Mouse (Mus musculus) forebrain, embryonic 14.5 days (tissue): ENCODE measurements around the gene Capn5. TPM values are rescaled to one million over a fixed set of nuclear protein-coding genes. Genes with fewer than 3 reads are reported as not detected.
"Not testable (repeated sequence)": the region's sequence is repeated elsewhere in the genome, so short reads cannot be mapped to it uniquely, and the experiment has no call there.

Experiments used
- ATAC-seq: fragments of 200-750 bp; cut with Nextera tagmentation; 2 replicates; pipeline ENCODE4 v1.8.0; 2017; ENCODE audit warnings: mild to moderate bottlenecking, moderate library complexity
- DNase-seq: peaks from one replicate; pipeline ENCODE4 v3.0.0-alpha.2; 2015; ENCODE audit warnings: low spot score
- H3K27ac ChIP-seq: fragments of 300-500 bp; sonication (generic); 2 replicates; pipeline ENCODE4 v1.5.1; 2014; ENCODE audit warnings: low read depth, mild to moderate bottlenecking, control low read depth, low read length, moderate library complexity
- H3K27me3 ChIP-seq: fragments of 300-500 bp; sonication (generic); replicated peaks from 2 replicates; pipeline ENCODE4 v1.6.1; 2014; ENCODE audit warnings: low read length, control low read depth, mixed read lengths; ENCODE audit not compliant: control insufficient read depth, insufficient read depth
- H3K36me3 ChIP-seq: fragments of 300-500 bp; sonication (generic); 2 replicates; pipeline ENCODE4 v1.6.1; 2014; ENCODE audit warnings: low read length, control low read depth; ENCODE audit not compliant: control insufficient read depth, insufficient read depth
- H3K4me1 ChIP-seq: fragments of 300-500 bp; sonication (generic); 2 replicates; pipeline ENCODE4 v1.6.1; 2014; ENCODE audit warnings: antibody characterized with exemption, low read length, control low read depth; ENCODE audit not compliant: control insufficient read depth, insufficient read depth
- H3K4me2 ChIP-seq: fragments of 300-500 bp; sonication (generic); 2 replicates; pipeline ENCODE4 v1.6.1; 2014; ENCODE audit warnings: mild to moderate bottlenecking, control low read depth, low read length
- H3K4me3 ChIP-seq: fragments of 300-500 bp; sonication (generic); 2 replicates; pipeline ENCODE4 v1.5.1; 2014; ENCODE audit warnings: low read depth, low read length, control low read depth
- H3K9ac ChIP-seq: fragments of 300-500 bp; sonication (generic); 2 replicates; pipeline ENCODE4 v1.6.1; 2014; ENCODE audit warnings: mild to moderate bottlenecking, low read length, control low read depth, moderate library complexity
- H3K9me3 ChIP-seq: fragments of 300-500 bp; sonication (generic); replicated peaks from 2 replicates; pipeline ENCODE4 v1.6.1; 2016; ENCODE audit warnings: low read length, control low read depth, mixed read lengths; ENCODE audit not compliant: control insufficient read depth
- WGBS: fragments of 180-500 bp; shearing (Covaris S2); extraction: QIAGEN DNeasy Blood & Tissue Kit; methylation state at CpG from one replicate; pipeline ENCODE4 v1.1.7; 2014; 5-methylcytosine and 5-hydroxymethylcytosine counted together
- polyA plus RNA-seq: library from polyadenylated mRNA; unstranded; fragments of >200 nt; fragmentation: Nextera tagmentation; extraction: Ambion mirVana; gene quantifications from 2 replicates; pipeline ENCODE4 v1.2.1, GENCODE M21; 2014

The Capn5 gene
- polyA plus RNA-seq, 1 experiment from 2014 or later: 6.1 TPM

DNA sequence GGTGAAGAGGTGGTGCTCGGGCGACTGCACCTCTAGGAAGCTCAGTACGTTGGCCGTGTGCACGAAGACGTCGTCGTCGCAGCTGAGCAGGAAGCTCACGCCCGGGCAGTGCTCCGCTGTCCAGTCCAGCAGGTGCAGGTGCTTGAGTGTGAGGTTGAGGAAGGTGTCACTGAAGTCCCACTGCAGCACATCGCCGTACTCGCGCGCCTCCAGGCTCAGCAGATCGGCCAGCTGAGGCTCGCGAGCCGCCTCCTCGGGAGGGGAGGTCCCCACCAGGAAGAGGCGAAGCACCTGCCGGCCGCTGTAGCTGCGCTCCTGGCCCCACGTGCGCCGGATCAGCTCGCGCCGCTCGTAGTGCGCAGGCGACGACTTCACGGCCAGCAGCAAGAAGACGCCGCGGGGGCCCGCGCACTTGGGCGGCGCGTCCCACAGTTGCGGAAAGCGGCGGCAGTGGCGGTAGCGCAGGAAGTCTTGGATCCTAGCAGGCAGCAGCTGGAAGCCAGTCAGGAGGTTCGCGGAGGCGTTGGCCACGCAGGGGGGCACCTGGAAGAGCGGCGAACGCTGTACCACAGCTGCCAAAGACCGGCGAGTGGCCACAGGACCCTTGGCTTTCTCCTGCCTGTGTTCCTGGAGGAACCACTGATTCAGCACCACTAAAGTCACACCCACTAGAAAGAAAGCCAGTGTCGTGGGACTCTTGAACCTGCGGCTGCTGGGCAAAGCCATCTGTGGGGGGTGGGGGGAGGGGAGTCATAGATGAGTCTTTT is 16.1 kb upstream of the Capn5 start:
- H3K27ac ChIP-seq: no peak overlapping the region
- H3K9ac ChIP-seq: peak overlapping the region; percentile 54
- WGBS: 2% methylated on average over 59 of the region's 61 CpGs
- peak; percentile 50 for DNase-seq
- no peaks in the 10 kb centered on the region for H3K9me3 ChIP-seq
- peak overlapping the region; percentile 41 for H3K4me3 ChIP-seq
- H3K4me1 ChIP-seq: 0 out of 2 replicates have a peak, but pooled peaks cover 7% of the 10 kb centered on the region
- no peaks in the 10 kb centered on the region for H3K36me3 ChIP-seq
- peaks cover 45% of the 10 kb centered on the region for H3K27me3 ChIP-seq
- H3K4me2 ChIP-seq: peak overlapping the region; percentile 90
- peak; percentile 61 for ATAC-seq

DNA sequence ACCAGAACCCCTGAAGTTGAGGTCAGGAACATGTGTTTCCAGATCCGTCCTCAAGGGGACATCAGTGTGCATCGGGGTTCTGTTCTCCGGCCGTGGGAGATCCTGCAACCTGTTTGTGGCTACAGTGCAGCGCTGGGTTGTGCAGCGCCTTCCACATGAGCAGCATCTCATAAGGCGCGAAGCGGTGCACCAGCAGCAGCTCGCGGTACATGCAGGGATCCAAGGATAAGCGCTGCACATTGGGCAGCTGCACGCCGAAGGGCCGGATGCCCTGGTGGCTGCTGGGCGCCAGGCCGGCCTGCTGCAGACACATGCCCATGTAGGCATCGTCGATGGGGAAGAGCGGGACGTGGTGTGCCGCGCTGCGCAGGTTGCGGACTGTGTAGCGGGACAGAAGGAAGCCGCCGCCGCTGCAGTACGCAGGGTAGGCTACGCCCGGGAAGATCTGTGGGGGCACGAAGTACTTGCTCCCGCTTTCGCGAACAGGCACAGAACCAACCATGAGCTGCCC is 15.5 kb upstream of the Capn5 start:
- peaks cover 51% of the 10 kb centered on the region for H3K27me3 ChIP-seq

DNA sequence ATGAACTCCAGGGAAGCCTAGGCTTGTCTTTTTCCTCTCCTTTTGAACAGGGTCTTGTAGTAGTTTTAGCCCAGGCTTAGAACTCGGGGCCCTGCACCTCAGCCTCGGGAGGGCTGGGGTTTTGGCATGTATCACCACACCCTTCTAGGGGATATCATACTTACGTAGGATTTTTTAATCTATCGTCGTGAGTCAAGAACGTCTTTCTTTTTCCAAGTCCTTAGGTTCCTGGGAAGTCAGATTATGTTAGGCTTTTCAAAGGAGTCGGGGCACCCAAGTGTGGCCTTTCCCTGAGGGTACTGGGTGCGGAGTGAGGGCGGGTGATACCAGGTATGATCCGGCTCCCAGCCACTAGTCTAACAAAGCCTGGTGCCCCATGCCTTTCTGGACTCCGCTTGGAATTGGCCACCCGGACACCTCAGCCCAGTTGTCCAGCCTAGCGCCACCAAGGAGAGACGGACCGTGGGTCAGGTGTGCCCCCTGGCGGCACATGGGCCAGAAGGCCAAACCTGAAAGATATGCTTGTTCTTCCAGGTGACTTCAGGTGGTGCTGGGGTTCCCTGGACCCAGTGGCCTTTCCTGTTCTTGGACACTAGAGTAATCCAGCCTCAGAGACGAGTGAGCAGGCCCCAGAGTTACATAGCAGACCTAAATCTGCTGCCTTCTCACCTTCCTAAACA is 13.6 kb upstream of the Capn5 start:
- Histone ChIP-seq H3K36me3 (no peaks in the 10 kb centered on the region), H3K9me3 (no peaks in the 10 kb centered on the region), H3K4me1 (0 out of 2 replicates have a peak, but pooled peaks cover 8% of the 10 kb centered on the region), H3K9ac (no peak overlapping the region), H3K4me3 (no peak overlapping the region), H3K27ac (no peak overlapping the region), H3K27me3 (peaks cover 51% of the 10 kb centered on the region), H3K4me2 (no peak overlapping the region)
- 68% methylated on average over 17 of the region's 17 CpGs for WGBS
- no peak for ATAC-seq
- no peak for DNase-seq

More for the DNA sequence above, 15.5 kb upstream of the Capn5 start:
- no peak overlapping the region for H3K27ac ChIP-seq
- H3K4me2 ChIP-seq: peak overlapping the region; percentile 90
- H3K9ac ChIP-seq: peak overlapping the region; percentile 54
- peak; percentile 76 for ATAC-seq
- WGBS: 4% methylated on average over 36 of the region's 36 CpGs
- no peaks in the 10 kb centered on the region for H3K9me3 ChIP-seq
- peak; percentile 61 for DNase-seq
- H3K4me1 ChIP-seq: 0 out of 2 replicates have a peak, but pooled peaks cover 7% of the 10 kb centered on the region
- peak overlapping the region; percentile 41 for H3K4me3 ChIP-seq
- H3K36me3 ChIP-seq: no peaks in the 10 kb centered on the region

DNA sequence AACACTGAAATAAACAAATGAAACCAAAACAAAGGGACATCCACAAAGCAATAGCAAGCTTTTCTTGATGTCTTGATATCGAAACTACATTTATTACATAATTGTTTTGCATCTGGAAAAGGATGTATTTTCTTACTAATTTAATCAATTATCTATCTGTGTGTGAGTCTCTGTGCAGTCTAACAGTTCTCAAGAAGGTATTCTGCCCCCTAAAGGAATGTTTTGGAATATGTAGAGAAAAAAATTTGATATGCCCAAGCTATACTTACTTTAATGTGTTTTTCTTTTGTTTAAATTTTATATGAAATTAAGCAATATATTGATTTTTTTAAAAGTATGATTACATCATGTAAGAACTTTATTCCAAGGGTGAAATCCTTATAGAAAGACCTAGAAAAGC is 12.5 kb upstream of the Capn5 start:
- Histone ChIP-seq H3K4me3 (no peak overlapping the region), H3K27ac (no peak overlapping the region), H3K9ac (no peak overlapping the region), H3K4me1 (peaks cover 15% of the 10 kb centered on the region; the same call in 1 of the 2 replicates), H3K36me3 (no peaks in the 10 kb centered on the region), H3K27me3 (peaks cover 44% of the 10 kb centered on the region), H3K9me3 (no peaks in the 10 kb centered on the region), H3K4me2 (no peak overlapping the region)
- peak; percentile 41 for DNase-seq
- no peak for ATAC-seq
- 91% methylated on average over 1 of the region's 1 CpGs for WGBS

DNA sequence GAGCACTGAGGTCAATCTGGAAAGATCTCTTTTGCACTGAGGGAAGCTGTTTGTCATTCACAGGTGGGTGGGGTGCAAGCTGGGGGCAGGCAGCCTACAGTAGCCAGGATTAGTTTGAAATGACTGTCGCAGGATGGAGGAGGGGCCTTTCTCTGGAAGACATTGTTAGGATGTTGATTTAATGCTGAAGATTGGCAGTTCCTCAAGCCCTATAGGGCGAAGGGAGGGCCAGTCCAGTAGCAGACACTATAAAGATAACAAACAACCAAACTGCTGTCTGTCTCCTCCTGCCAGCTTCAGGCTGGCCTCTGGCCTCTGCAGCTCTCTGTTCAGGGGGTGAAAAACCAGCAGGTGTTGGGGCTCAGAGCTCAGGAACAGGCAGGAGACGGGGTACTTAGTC is 11.7 kb upstream of the Capn5 start:
- no peak overlapping the region for H3K4me3 ChIP-seq
- H3K4me2 ChIP-seq: no peak overlapping the region
- WGBS: 47% methylated on average over 3 of the region's 3 CpGs
- DNase-seq: no peak
- H3K4me1 ChIP-seq: peaks cover 18% of the 10 kb centered on the region
- peaks cover 40% of the 10 kb centered on the region for H3K27me3 ChIP-seq
- no peak overlapping the region for H3K9ac ChIP-seq
- H3K9me3 ChIP-seq: no peaks in the 10 kb centered on the region
- H3K36me3 ChIP-seq: no peaks in the 10 kb centered on the region
- ATAC-seq: no peak
- no peak overlapping the region for H3K27ac ChIP-seq

DNA sequence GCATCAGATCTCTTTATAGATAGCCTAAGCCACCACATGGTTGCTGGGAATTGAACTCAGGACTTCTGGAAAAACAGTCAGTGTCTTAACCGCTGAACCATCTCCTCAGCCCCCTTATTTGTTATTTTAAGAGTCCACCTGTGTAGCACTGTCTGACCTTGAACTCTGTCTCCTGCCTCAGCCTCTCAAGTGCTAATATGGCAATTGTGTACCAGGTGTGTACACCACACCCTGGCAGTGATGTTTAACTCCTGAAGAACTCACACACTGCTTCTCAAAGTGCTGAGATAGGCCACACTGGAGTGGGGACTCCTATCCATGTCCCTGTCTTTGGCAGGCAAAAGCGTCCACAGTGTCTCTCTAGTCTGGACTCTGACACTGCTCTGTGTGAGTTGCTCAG is 10.6 kb upstream of the Capn5 start:
- 88% methylated on average over 2 of the region's 2 CpGs for WGBS
- H3K4me2 ChIP-seq: no peak overlapping the region
- H3K4me3 ChIP-seq: no peak overlapping the region
- H3K36me3 ChIP-seq: no peaks in the 10 kb centered on the region
- H3K27ac ChIP-seq: no peak overlapping the region
- peaks cover 14% of the 10 kb centered on the region for H3K4me1 ChIP-seq
- H3K9ac ChIP-seq: no peak overlapping the region
- H3K9me3 ChIP-seq: no peaks in the 10 kb centered on the region
- DNase-seq: no peak
- peaks cover 40% of the 10 kb centered on the region for H3K27me3 ChIP-seq
- no peak for ATAC-seq

DNA sequence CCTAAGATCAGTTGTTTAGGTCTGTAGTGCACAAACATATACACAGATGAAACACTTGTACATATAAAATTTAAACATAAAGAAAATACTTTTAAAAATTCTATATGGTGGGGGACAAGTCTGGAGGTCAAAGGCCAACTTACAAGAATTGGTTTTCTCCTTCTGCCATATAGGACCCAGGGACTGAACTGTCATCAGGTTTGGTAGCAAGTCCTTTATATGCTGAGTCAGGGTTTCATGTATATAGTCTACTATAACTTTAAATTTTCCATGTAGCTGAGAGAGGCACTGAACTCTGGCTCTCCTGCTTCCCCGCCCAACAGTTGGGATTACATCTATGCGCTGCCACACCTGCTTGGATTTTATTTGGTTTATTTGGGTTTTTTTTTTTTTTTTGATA is 10.2 kb upstream of the Capn5 start:
- H3K4me3 ChIP-seq: no peak overlapping the region
- no peak overlapping the region for H3K9ac ChIP-seq
- H3K4me2 ChIP-seq: no peak overlapping the region
- H3K9me3 ChIP-seq: no peaks in the 10 kb centered on the region
- peaks cover 35% of the 10 kb centered on the region for H3K27me3 ChIP-seq
- no peak for ATAC-seq
- 95% methylated on average over 2 of the region's 2 CpGs for WGBS
- H3K4me1 ChIP-seq: peaks cover 13% of the 10 kb centered on the region
- H3K27ac ChIP-seq: no peak overlapping the region
- no peak for DNase-seq
- H3K36me3 ChIP-seq: no peaks in the 10 kb centered on the region

DNA sequence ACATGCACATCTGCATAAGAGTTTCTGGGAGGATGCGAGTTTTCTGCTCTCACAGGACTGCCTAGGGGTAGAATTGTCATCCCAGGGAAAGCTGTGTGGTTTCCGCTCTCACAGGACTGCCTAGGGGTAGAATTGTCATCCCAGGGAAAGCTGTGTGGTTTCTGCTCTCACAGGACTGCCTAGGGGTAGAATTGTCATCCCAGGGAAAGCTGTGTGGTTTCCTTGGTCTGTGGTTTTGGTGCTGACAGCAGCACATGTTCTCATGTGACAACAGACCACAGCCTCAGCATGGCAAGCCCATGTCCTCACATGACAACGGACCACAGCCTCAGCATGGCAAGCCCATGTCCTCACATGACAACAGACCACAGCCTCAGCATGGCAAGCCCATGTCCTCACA is 9.3 kb upstream of the Capn5 start:
- Histone ChIP-seq H3K4me1 (peaks cover 11% of the 10 kb centered on the region), H3K27me3 (peaks cover 32% of the 10 kb centered on the region), H3K27ac (peak overlapping the region; percentile 33; the same call in 1 of the 2 replicates)
- H3K4me2 ChIP-seq, H3K9ac ChIP-seq, ATAC-seq, DNase-seq, H3K36me3 ChIP-seq, H3K4me3 ChIP-seq, H3K9me3 ChIP-seq: not testable (repeated sequence)
- 36% methylated on average over 3 of the region's 3 CpGs for WGBS

DNA sequence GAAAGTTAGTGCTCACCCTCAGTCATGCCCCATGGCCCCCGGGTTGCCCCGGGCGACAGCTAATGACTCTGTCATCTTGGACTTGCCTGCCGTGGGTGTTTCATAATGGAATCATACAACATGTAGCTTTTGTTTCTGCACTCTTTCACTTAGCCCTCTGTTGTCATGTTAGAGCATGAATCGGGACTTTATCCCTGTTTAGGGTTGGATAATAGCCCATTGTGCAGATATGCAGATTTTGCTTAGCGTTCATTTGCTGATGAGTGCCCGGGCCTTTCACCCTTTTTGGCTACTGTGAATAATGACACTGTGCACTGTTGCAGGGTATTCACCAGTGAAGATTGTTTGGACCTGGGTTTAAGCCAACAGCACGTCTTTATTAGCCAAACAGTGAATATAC is 8.6 kb upstream of the Capn5 start:
- Histone ChIP-seq H3K4me3 (no peak overlapping the region), H3K9me3 (no peaks in the 10 kb centered on the region), H3K36me3 (no peaks in the 10 kb centered on the region), H3K27me3 (peaks cover 25% of the 10 kb centered on the region; the same call in 1 of the 2 replicates), H3K27ac (no peak overlapping the region), H3K9ac (no peak overlapping the region), H3K4me1 (peaks cover 11% of the 10 kb centered on the region), H3K4me2 (no peak overlapping the region)
- DNase-seq (peak; percentile 93), ATAC-seq (peak; percentile 92)
- 6% methylated on average over 8 of the region's 8 CpGs for WGBS
